Mouse (Mus musculus) heart, postnatal 0 days (tissue): Measurements from ENCODE around the gene Cnnm2. TPM values are rescaled to one million over a fixed set of nuclear protein-coding genes. Genes with fewer than 3 reads are reported as not detected.
A peak's percentile ranks its signal among the peaks of the same experiment; 100 is the strongest.

Source experiments
- ATAC-seq: fragments of 200-750 bp; cut with Nextera tagmentation; 2 replicates; pipeline ENCODE4 v1.8.0; 2017; ENCODE audit warnings: low read depth, moderate number of reproducible peaks, moderate library complexity; ENCODE audit not compliant: insufficient read depth
- DNase-seq: peaks from one replicate; pipeline ENCODE4 v3.0.0-alpha.2; 2016; ENCODE audit warnings: low spot score
- H3K27ac ChIP-seq: fragments of 300-500 bp; sonication (generic); 2 replicates; pipeline ENCODE4 v1.5.1; 2014; ENCODE audit warnings: low read depth, mild to moderate bottlenecking
- H3K27me3 ChIP-seq: fragments of 300-500 bp; sonication (generic); 2 replicates; pipeline ENCODE4 v1.6.1; 2014; ENCODE audit warnings: low read length, mixed read lengths; ENCODE audit not compliant: control insufficient read depth, insufficient read depth
- H3K36me3 ChIP-seq: fragments of 300-500 bp; sonication (generic); replicated peaks from 2 replicates; pipeline ENCODE4 v1.6.1; 2014; ENCODE audit warnings: low read length, mixed read lengths; ENCODE audit not compliant: control insufficient read depth, insufficient read depth
- H3K4me1 ChIP-seq: fragments of 300-500 bp; sonication (generic); 2 replicates; pipeline ENCODE4 v1.6.1; 2014; ENCODE audit warnings: antibody characterized with exemption; ENCODE audit not compliant: control insufficient read depth, insufficient read depth
- H3K4me2 ChIP-seq: fragments of 300-500 bp; sonication (generic); 2 replicates; pipeline ENCODE4 v1.6.1; 2014; ENCODE audit warnings: low read depth, mild to moderate bottlenecking, low read length, moderate library complexity
- H3K4me3 ChIP-seq: fragments of 300-500 bp; sonication (generic); 2 replicates; pipeline ENCODE4 v1.5.1; 2014; ENCODE audit warnings: low read depth, low read length
- H3K9ac ChIP-seq: fragments of 300-500 bp; sonication (generic); replicated peaks from 2 replicates; pipeline ENCODE4 v1.6.1; 2014; ENCODE audit warnings: low read depth, low read length, mixed read lengths
- H3K9me3 ChIP-seq: fragments of 300-500 bp; sonication (generic); replicated peaks from 2 replicates; pipeline ENCODE4 v1.6.1; 2016; ENCODE audit warnings: low read length; ENCODE audit not compliant: control insufficient read depth
- CTCF ChIP-seq: IDR thresholded peaks from 2 replicates; pipeline ENCODE4 v1.5.1; 2016; ENCODE audit warnings: antibody characterized with exemption, control low read depth, low read depth
- EP300 ChIP-seq: IDR thresholded peaks from 2 replicates; pipeline ENCODE4 v1.6.1; 2016; ENCODE audit warnings: antibody characterized with exemption, low read depth
- WGBS: fragments of 180-500 bp; shearing (Covaris S2); extraction: QIAGEN DNeasy Blood & Tissue Kit; methylation state at CpG from one replicate; pipeline ENCODE4 v1.1.7; 2014; 5-methylcytosine and 5-hydroxymethylcytosine counted together
- polyA plus RNA-seq: library from polyadenylated mRNA; unstranded; fragments of >200 nt; fragmentation: Nextera tagmentation; extraction: Ambion mirVana; gene quantifications from 2 replicates; pipeline ENCODE4 v1.2.1, GENCODE M21; 2015
- total RNA-seq: library from RNA; depleted of rRNA; stranded (reverse); fragments of >200 nt; gene quantifications from 2 replicates; pipeline ENCODE4 v1.2.3, GENCODE M21; 2014; ENCODE audit warnings: low replicate concordance; rRNA removed

Cnnm2 gene
- 11.0 and 15.0 TPM in 2 replicates for total RNA-seq
- polyA plus RNA-seq, result 1.8 and 2.1 TPM in 2 replicates

DNA sequence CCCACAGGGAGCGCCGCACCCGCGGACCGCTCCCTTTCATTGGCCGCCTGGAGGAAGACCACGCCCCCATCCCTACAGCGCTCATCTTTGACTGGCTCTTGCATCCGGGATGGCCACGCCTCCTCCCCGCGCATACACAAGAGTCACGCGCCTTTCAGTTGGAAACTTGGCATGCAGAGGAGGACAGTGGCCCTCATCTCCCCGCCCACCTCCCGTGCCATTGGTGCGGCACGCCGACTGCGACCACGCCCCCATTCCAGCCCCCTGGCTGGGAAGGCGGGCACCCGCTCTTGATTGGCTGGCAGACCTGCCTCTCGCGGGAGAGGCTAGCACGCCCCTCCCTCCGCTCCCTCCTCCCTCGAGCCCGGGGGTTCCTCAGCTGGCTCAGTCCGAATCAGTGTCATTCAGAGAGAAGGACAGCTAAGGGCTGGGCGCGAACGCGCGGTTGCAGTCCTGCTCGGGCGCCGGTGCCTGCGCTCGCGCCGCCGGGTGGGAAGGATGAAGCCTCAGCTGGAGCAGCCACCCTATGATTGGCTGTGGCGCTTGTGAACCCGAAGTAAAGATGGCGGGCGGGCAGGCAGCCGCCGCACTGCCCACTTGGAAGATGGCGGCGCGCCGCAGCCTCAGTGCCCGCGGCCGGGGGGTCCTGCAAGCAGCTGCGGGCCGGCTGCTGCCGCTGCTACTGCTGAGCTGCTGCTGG lies at the start of gene Cnnm2:
TSS of gene Cnnm2 (plus strand) at position 350 of the 700 bp plus-strand sequence.
- H3K4me1 ChIP-seq, result peaks cover 19% of the 10 kb centered on the region
- TF ChIP-seq CTCF (peak; percentile 2; the same call in 1 of the 2 replicates), EP300 (no peak)

DNA sequence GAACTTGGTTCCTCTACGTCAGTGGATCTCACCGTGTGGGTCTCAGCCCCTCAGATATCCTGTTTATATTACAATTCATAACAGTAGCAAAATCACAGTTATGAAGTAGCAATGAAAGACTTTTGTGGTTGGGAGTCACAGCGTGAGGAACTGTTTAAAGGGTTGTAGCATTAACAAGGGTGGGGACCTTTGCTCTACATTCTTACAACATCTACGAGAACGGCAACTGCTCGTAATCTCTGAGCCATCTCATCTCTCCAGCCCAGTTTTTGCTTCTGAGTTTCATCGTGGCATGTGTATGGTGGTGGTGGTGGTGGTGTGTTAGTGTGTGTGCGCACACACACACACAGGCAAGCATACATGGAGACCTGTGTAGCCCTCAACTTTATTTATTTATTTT lies 47.2 kb upstream of the Cnnm2 start:
- no peak for TF ChIP-seq CTCF
- no peak for TF ChIP-seq EP300

More for the DNA sequence above, at the start of gene Cnnm2:
- Histone ChIP-seq H3K27me3 (peaks cover 8% of the 10 kb centered on the region), H3K36me3 (no peaks in the 10 kb centered on the region), H3K9ac (peak within 1 kb of the TSS; percentile 75), H3K27ac (peak within 1 kb of the TSS; percentile 73), H3K4me2 (peak within 1 kb of the TSS; percentile 81), H3K9me3 (no peaks in the 10 kb centered on the region), H3K4me3 (peak within 1 kb of the TSS; percentile 96)
- WGBS, result under 1% methylated on average over 55 of the region's 59 CpGs
- ATAC-seq (peak; percentile 97), DNase-seq (peak; percentile 100)

DNA sequence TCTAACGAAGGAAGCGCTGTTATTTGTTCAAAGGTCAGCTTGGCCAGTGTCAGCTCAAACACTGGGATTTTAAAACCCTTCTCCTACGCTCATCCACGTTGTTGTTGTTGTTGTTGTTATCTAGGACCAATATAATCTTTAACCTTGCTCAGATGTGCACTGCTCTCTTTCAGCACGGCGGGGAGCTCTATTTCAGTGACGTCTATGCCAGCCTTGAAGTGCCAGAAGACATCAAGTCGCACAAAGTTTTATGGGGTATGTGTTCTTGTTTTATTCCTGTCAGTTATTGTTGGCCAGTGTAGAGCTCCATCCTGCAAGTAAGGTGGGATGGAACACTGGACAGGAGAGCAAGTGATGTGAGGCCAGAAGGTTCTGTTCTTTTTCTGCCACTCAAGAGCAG lies 46.4 kb upstream of the Cnnm2 start:
- Histone ChIP-seq H3K27ac (no peak overlapping the region), H3K4me3 (no peak overlapping the region), H3K9ac (no peak overlapping the region), H3K4me2 (no peak overlapping the region), H3K27me3 (no peaks in the 10 kb centered on the region), H3K4me1 (no peaks in the 10 kb centered on the region), H3K36me3 (peaks cover 51% of the 10 kb centered on the region), H3K9me3 (0 out of 2 replicates have a peak, but pooled peaks cover 4% of the 10 kb centered on the region)
- WGBS, result 85% methylated on average over 8 of the region's 8 CpGs
- TF ChIP-seq EP300 (no peak), CTCF (no peak)
- DNase-seq (no peak), ATAC-seq (no peak)

More for the DNA sequence above, 47.2 kb upstream of the Cnnm2 start:
- DNase-seq (no peak), ATAC-seq (no peak)
- Histone ChIP-seq H3K4me2 (no peak overlapping the region), H3K4me3 (no peak overlapping the region), H3K4me1 (no peaks in the 10 kb centered on the region), H3K9me3 (0 out of 2 replicates have a peak, but pooled peaks cover 4% of the 10 kb centered on the region), H3K9ac (no peak overlapping the region), H3K36me3 (peaks cover 45% of the 10 kb centered on the region), H3K27me3 (no peaks in the 10 kb centered on the region), H3K27ac (no peak overlapping the region)
- WGBS, result 91% methylated on average over 8 of the region's 8 CpGs

DNA sequence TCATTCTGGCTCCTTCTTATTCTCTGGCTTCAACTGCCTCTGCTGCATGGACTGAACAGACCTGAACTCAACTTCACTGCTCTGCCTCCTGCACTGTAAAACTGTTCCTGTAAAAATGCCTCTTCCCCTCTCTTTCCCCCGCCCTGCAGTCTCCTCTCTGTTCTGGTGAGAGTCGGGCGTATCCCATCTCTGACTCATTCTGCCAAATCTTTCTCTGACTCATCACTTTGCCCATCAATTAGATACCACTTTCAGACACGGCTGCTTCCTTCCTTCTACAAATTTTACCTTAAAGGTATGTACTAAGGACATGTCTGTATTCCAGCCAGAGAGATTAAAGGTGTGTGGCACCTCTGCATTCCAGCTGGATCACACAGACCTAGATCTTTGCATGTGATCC lies 43.2 kb upstream of the Cnnm2 start:
- Histone ChIP-seq H3K9ac (no peak overlapping the region), H3K4me1 (no peaks in the 10 kb centered on the region), H3K4me2 (no peak overlapping the region), H3K27me3 (no peaks in the 10 kb centered on the region), H3K36me3 (peaks cover 53% of the 10 kb centered on the region), H3K27ac (no peak overlapping the region), H3K4me3 (no peak overlapping the region), H3K9me3 (0 out of 2 replicates have a peak, but pooled peaks cover 4% of the 10 kb centered on the region)
- ATAC-seq (no peak), DNase-seq (no peak)
- no peak for TF ChIP-seq EP300
- TF ChIP-seq CTCF, result no peak
- WGBS, result 78% methylated on average over 4 of the region's 4 CpGs

DNA sequence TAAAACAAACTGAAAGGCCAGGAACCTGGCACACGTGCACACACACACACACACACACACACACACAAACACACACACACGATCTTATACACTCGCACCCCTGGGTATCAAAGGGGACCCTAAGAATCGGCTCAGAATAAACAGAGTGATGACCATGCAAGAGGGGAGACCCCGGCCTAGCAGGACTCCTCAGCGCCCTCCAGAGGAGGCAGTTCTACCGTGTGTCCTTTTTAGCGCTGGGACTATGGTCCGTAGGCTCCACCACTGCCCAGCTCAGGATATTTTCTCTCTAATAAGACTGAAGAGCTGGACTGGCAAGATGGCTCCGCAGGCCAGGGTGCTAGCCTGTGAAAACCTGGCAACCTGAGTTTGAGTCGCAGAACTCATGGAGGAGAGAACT lies 37.0 kb upstream of the Cnnm2 start:
- Histone ChIP-seq H3K9ac (no peak overlapping the region), H3K27me3 (no peaks in the 10 kb centered on the region), H3K27ac (no peak overlapping the region), H3K4me3 (no peak overlapping the region), H3K4me2 (no peak overlapping the region), H3K36me3 (peaks cover 35% of the 10 kb centered on the region), H3K4me1 (no peaks in the 10 kb centered on the region), H3K9me3 (no peaks in the 10 kb centered on the region)
- no peak for ATAC-seq
- DNase-seq, result no peak
- WGBS, result 72% methylated on average over 11 of the region's 11 CpGs
- TF ChIP-seq EP300 (no peak), CTCF (no peak)
